Mouse (Mus musculus) ES-E14 (cell line): ENCODE measurements around the gene Ptprf.

Source experiments
- HCFC1 ChIP-seq: IDR thresholded peaks from 2 replicates; pipeline ENCODE4 v1.6.1; 2012; ENCODE audit warnings: low read length, inconsistent platforms, borderline replicate concordance; ENCODE audit not compliant: insufficient read depth
- MAFK ChIP-seq: IDR thresholded peaks from 2 replicates; pipeline ENCODE4 v1.6.1; 2014; ENCODE audit warnings: mild to moderate bottlenecking, low read depth, low read length, inconsistent platforms; ENCODE audit not compliant: insufficient read depth
- ZNF384 ChIP-seq: IDR thresholded peaks from 2 replicates; pipeline ENCODE4 v1.6.1; 2012; ENCODE audit warnings: low read depth, low read length, inconsistent platforms

- TF ChIP-seq HCFC1 (no peak), MAFK (no peak), ZNF384 (no peak)
Observed at GRCm38 (mm10) chr4:118306113-118306696, 15.0 kb upstream of the Ptprf start.
